Mouse (Mus musculus) bone marrow, adult 2 months (tissue): ENCODE data around the gene Tango6. TPM values are rescaled to one million over a fixed set of nuclear protein-coding genes. Genes with fewer than 3 reads are reported as not detected.

Experiments used
- H3K27ac ChIP-seq: fragments of 200-500 bp; 2 replicates; pipeline ENCODE4 v1.5.1; 2012; ENCODE audit warnings: low read depth, mild to moderate bottlenecking, control low read depth, inconsistent platforms, low read length; ENCODE audit not compliant: control insufficient read depth, poor library complexity, insufficient read depth
- H3K4me1 ChIP-seq: fragments of 200-500 bp; 2 replicates; pipeline ENCODE4 v1.6.1; 2011; ENCODE audit warnings: low read length; ENCODE audit not compliant: control insufficient read depth, insufficient read depth
- H3K4me3 ChIP-seq: fragments of 200-500 bp; replicated peaks from 2 replicates; pipeline ENCODE3; 2011; ENCODE audit warnings: mild to moderate bottlenecking, low read depth, low read length, control low read depth; ENCODE audit not compliant: control insufficient read depth
- CTCF ChIP-seq: fragments of 200-500 bp; IDR thresholded peaks from 2 replicates; pipeline ENCODE4 v1.5.1; 2011; ENCODE audit warnings: low read length, control low read depth; ENCODE audit not compliant: control insufficient read depth, insufficient read depth
- POLR2A ChIP-seq: fragments of 200-500 bp; IDR thresholded peaks from 2 replicates; pipeline ENCODE4 v1.6.1; 2011; ENCODE audit warnings: low read depth, mild to moderate bottlenecking, control low read depth, low read length, borderline replicate concordance; ENCODE audit not compliant: control insufficient read depth
- WGBS: fragments of 180-500 bp; shearing (Covaris S2); methylation state at CpG from one replicate; pipeline ENCODE4 v1.1.7; 2018; 5-methylcytosine and 5-hydroxymethylcytosine counted together
- polyA plus RNA-seq: library from polyadenylated mRNA; stranded (reverse); fragments of >200 nt; gene quantifications from 2 replicates; pipeline ENCODE4 v1.2.4, GENCODE M21; 2011; ENCODE audit warnings: low replicate concordance; ENCODE audit not compliant: missing spikeins, insufficient read depth, insufficient read length

Gene Tango6
- polyA plus RNA-seq, 1 experiment, result 3.2 TPM

DNA sequence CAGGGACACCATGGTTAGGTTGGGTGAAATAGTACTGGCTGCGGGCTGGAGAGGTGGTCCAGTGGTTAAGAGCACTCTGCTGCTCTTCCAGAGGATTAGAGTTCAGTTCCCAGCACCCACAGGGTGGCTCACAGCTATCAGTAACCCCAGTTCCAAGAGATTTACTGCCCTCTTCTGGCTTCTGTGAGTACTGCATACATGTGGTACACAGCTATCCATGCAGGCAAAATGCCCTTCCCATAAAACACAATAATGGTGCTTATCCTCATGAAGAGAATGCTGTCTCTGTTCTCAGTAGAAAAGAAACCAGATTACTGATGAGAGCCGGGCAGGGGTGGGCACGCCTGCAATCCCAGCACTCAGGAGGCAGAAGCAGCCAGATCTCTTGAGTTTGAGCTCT lies 123.0 kb downstream of the Tango6 start:
- Histone ChIP-seq H3K4me3 (no peak overlapping the region), H3K4me1 (no peaks in the 10 kb centered on the region; the same call in 1 of the 2 replicates), H3K27ac (no peak overlapping the region)
- 92% methylated on average over 3 of the region's 3 CpGs for WGBS
- no peak for TF ChIP-seq POLR2A
- TF ChIP-seq CTCF, result 0 out of 2 replicates have a peak, but pooled peaks have one; percentile 7

DNA sequence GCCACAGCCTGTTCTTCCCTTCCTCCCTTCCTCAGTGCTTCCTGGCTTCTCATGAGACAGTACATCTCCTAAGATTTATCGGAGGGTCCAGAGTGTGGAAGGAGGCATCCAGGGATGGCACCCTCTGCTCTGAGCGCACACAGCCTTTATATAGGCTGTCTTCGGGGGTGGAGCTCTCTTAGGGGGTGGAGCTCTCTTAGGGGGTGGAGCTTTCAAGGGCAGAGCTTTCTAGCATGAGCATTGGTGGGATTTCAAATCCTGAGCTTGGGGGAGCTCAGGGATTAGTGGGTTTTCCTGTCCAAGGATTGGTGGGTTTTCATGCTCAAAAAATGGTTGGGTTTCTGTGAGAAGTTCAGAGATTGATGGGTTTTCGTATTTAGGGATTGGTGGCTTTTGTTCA lies 124.6 kb downstream of the Tango6 start:
- TF ChIP-seq POLR2A (no peak), CTCF (no peak)
- no peak overlapping the region for H3K4me3 ChIP-seq
- no peak overlapping the region for H3K27ac ChIP-seq
- no peaks in the 10 kb centered on the region; the same call in 1 of the 2 replicates for H3K4me1 ChIP-seq
- WGBS, result 84% methylated on average over 4 of the region's 4 CpGs

- TF ChIP-seq POLR2A (no peak), CTCF (no peak)
- H3K27ac ChIP-seq, result no peak overlapping the region
- H3K4me1 ChIP-seq, result no peaks in the 10 kb centered on the region
- WGBS, result 81% methylated on average over 9 of the region's 9 CpGs
- H3K4me3 ChIP-seq, result no peak overlapping the region
Measured at GRCm38 (mm10) chr8:106809726-106810125, 126.9 kb downstream of the Tango6 start.

GRCm38 (mm10) chr8:106810406-106810805 lies 127.5 kb downstream of the Tango6 start:
- TF ChIP-seq POLR2A (no peak), CTCF (no peak)
- 86% methylated on average over 7 of the region's 7 CpGs for WGBS
- no peak overlapping the region for H3K4me3 ChIP-seq
- H3K27ac ChIP-seq, result no peak overlapping the region
- H3K4me1 ChIP-seq, result no peaks in the 10 kb centered on the region

DNA sequence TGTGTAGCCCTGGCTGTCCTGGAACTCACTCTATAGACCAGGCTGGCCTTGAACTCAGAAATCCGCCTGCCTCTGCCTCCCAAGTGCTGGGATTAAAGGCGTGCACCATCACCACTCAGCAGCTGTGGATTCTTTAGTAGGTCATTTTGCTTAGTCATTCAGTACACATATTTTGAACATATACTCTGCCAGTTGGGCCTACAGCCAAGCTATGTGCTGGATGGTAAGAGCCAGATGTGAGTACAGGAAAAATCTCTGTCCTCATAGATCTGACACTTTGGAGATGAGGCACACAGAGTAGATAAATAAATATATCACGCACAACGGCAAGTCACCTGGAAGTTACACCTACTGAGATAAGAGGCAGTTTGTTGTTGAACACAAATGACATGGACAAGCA lies 129.7 kb downstream of the Tango6 start:
- TF ChIP-seq POLR2A (no peak), CTCF (no peak)

GRCm38 (mm10) chr8:106816431-106817170 lies 133.7 kb downstream of the Tango6 start:
- 86% methylated on average over 9 of the region's 9 CpGs for WGBS

More for the DNA sequence above, 129.7 kb downstream of the Tango6 start:
- Histone ChIP-seq H3K4me1 (no peaks in the 10 kb centered on the region), H3K27ac (no peak overlapping the region), H3K4me3 (no peak overlapping the region)
- 79% methylated on average over 4 of the region's 4 CpGs for whole genome bisulfite sequencing

DNA sequence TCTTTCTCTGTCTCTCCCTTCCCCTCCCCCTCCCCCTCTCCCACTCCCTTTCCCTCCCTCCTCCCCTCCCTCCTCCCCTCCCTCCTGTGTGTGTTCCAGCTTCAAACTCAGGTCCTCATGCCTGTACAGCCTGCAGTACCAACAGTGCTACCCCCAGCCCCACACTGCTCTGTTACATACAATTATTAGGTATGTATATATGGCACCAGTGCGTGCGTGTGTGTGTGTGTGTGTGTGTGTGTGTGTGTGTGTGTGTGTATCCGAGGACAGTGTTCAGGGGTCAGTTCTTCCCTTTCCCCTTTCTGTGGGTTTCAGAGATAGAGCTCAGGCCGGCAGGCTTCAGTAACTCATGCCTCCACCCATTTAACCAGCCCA lies 134.3 kb downstream of the Tango6 start:
- Histone ChIP-seq H3K4me3 (no peak overlapping the region), H3K27ac (no peak overlapping the region), H3K4me1 (no peaks in the 10 kb centered on the region)
- TF ChIP-seq CTCF (no peak), POLR2A (no peak)
- 66% methylated on average over 4 of the region's 4 CpGs for WGBS

More at GRCm38 (mm10) chr8:106816431-106817170, 133.7 kb downstream of the Tango6 start:
- Histone ChIP-seq H3K4me1 (no peaks in the 10 kb centered on the region), H3K4me3 (no peak overlapping the region), H3K27ac (no peak overlapping the region)
- TF ChIP-seq CTCF (no peak), POLR2A (no peak)

GRCm38 (mm10) chr8:106818626-106819515 lies 136.0 kb downstream of the Tango6 start:
- no peak overlapping the region for H3K27ac ChIP-seq
- H3K4me1 ChIP-seq, result no peaks in the 10 kb centered on the region
- TF ChIP-seq CTCF, result no peak
- TF ChIP-seq POLR2A, result no peak
- WGBS, result 76% methylated on average over 17 of the region's 17 CpGs
- no peak overlapping the region for H3K4me3 ChIP-seq
